Mouse (Mus musculus): ENCODE results near the gene Gm7137. TPM values are rescaled to one million over a fixed set of nuclear protein-coding genes. Genes with fewer than 3 reads are reported as not detected.
"Not testable (repeated sequence)": the region's sequence is repeated elsewhere in the genome, so short reads cannot be mapped to it uniquely, and the experiment has no call there.

Gm7137 gene
- polyA plus RNA-seq, 1 experiment: not detected

DNA sequence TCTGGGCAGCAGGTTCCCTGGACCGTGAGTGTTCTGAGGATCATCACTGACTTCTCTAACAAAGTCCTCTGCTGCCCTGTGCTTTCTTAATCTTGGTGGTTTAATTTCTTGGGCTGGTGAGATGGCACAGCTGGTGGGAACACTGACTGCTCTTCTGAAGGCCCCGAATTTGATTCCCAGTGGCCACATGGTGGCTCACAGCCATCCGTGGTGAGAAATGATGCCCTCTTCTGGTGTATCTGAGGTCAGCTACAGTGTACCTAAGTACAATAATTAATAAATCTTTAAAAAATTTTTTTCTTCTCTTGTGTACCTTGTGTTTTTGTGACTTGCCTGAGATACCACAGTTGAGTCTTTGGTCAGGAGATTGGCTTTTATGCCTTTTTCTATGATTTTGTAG lies 35.7 kb downstream of the Gm7137 start:
- not testable (repeated sequence) for DNase-seq (ENCODE audit: low read depth)

DNA sequence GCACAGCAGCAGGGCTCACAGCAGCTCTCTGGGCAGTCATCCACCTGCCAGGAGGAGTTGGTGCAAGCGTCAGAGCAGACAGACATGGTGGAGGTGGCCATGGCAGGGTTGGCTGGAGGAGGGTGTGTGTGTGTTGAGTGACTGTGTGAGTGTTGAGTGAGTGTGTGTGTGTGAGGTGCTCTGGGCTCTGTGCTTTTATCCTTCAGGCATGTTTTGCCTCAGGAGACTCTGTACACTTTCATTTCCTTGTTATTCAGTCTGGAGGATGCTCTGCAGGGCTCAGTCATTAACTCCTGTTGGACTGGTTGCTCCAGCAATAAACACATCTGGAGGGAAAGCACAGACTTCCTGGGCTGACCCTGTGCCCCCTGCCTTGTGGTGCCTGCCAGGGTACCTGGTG lies 36.7 kb downstream of the Gm7137 start, which contains the start of gene Gm9736:
Gene Gm9736, minus strand, starts transcription at position 101 of the 400 bp plus-strand sequence.
- DNase-seq (ENCODE audit: low read depth): not testable (repeated sequence)

DNA sequence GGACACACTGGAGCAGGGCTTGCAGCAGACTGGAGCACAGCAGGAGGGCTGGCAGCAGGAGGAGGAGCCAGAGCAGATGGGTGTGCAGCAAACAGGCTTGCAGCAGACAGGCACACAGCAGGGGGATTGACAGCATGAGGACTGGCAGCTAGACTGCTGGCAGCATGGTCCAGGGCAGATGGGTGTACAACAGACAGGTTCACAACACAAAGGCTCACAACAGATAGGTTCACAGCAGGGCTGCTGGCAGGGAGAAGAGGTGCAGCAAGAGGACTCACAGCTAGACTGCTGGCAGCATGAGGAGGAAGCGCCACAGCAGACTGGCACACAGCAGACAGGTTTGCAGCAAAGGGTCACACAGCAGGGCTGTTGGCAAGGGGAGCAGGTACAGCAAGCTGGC lies 37.3 kb downstream of the Gm7137 start:
- not testable (repeated sequence) for DNase-seq (ENCODE audit: low read depth)

DNA sequence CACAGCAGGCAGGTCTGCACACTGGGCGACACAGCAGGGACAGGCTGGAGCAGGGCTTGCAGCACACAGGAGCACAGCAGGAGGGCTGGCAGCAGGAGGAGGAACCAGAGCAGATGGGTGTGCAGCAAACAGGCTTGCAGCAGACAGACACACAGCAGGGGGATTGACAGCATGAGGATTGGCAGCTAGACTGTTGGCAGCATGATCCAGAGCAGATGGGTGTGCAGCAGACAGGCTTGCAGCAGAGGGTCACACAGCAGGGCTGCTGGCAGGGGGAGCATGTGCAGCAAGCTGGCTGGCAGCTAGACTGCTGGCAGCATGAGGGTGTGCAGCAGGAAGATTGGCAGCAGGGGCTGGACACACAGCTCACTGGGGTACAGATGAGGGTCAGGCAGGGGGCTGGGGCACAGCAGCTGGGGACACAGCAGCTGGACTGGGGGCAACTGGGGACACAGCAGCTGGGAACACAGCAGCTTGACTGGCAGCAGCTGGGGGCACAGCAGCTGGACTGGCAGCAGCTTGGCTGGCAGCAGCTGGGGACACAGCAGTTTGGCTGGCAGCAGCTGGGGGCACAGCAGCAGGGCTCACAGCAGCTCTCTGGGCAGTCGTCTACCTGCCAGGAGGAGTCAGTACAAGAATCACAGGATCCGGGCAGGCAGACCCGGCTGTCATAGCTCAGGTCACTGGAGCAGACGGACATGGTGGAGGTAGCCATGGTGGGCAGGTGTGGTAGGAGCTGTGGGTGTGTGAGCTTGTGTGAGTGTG lies 45.9 kb downstream of the Gm7137 start, which contains the start of gene Gm18596:
Gene Gm18596, minus strand, starts transcription at position 715 of the 765 bp plus-strand sequence.
- not testable (repeated sequence) for DNase-seq (ENCODE audit: low read depth)

DNA sequence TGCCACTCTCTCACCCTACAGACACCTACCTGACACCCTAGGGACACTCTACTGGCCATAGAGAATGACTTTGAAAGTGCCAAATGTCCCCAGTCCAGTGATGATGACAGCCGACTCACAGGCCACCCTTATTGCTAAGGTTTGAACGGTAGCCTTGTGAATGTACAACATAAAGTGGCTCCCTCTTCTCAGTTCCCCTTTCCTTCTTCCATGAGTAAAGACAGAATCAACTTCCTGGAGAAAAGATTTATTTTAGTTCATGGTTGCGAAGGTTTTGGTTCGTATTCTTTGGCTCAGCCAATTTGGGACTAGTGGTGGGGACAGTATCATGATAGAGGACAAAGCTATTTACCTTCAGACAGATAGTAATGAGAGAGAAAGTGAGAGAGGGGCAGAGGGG lies 49.1 kb downstream of the Gm7137 start:
- DNase-seq (ENCODE audit: low read depth): no peak

Other genes starting within 250 kb of the Gm7137 start
- 203 and 244 TPM in 2 replicates for gene Pttg1ip, start 206.5 kb downstream of the Gm7137 start, polyA plus RNA-seq (2012; rRNA removed)
- gene Sumo3, start 182.1 kb downstream of the Gm7137 start, polyA plus RNA-seq (2012; rRNA removed): 270 and 286 TPM in 2 replicates
- gene Gm49325, start 182.0 kb downstream of the Gm7137 start, polyA plus RNA-seq (2012; rRNA removed): 0.75 TPM in 1 of 2 replicates, not detected in the other
- 46.0 and 47.8 TPM in 2 replicates for gene Ube2g2, start 165.9 kb downstream of the Gm7137 start, polyA plus RNA-seq (2012; rRNA removed)
- gene Tspear, start 101.6 kb downstream of the Gm7137 start, polyA plus RNA-seq (2012; rRNA removed): 0.54 and 1.1 TPM in 2 replicates
- not detected in 2 replicates for gene Gm19402, start 97.4 kb downstream of the Gm7137 start, polyA plus RNA-seq (2012; rRNA removed)
- gene Gm9508, start 91.0 kb downstream of the Gm7137 start, polyA plus RNA-seq (2012; rRNA removed): not detected in 2 replicates
- not detected in 2 replicates for gene Gm10272, start 81.6 kb downstream of the Gm7137 start, polyA plus RNA-seq (2012; rRNA removed)
- gene Gm10024, start 76.7 kb downstream of the Gm7137 start, polyA plus RNA-seq (2012; rRNA removed): not detected in 2 replicates
- not detected in 2 replicates for gene Gm10142, start 72.4 kb downstream of the Gm7137 start, polyA plus RNA-seq (2012; rRNA removed)
- gene Krtap12-1, start 67.6 kb downstream of the Gm7137 start, polyA plus RNA-seq (2012; rRNA removed): not detected in 2 replicates
- not detected in 2 replicates for gene Gm10100, start 61.7 kb downstream of the Gm7137 start, polyA plus RNA-seq (2012; rRNA removed)
- not detected in 2 replicates for gene Gm18596, start 45.6 kb downstream of the Gm7137 start, polyA plus RNA-seq (2012; rRNA removed)
- gene Gm9736, start 36.8 kb downstream of the Gm7137 start, polyA plus RNA-seq (2012; rRNA removed): not detected in 2 replicates
- not detected in 2 replicates for gene Gm3233, start 28.5 kb downstream of the Gm7137 start, polyA plus RNA-seq (2012; rRNA removed)
- not detected in 2 replicates for gene Gm3238, start 16.9 kb downstream of the Gm7137 start, polyA plus RNA-seq (2012; rRNA removed)
- not detected in 2 replicates for gene Gm7138, start 11.3 kb downstream of the Gm7137 start, polyA plus RNA-seq (2012; rRNA removed)
- gene Gm3250, start 5.7 kb downstream of the Gm7137 start, polyA plus RNA-seq (2012; rRNA removed): not detected in 2 replicates
- not detected in 2 replicates for gene Gm9639, start 6.9 kb upstream of the Gm7137 start, polyA plus RNA-seq (2012; rRNA removed)
- not detected in 2 replicates for gene Gm19668, start 10.9 kb upstream of the Gm7137 start, polyA plus RNA-seq (2012; rRNA removed)
- gene Gm9507, start 23.6 kb upstream of the Gm7137 start, polyA plus RNA-seq (2012; rRNA removed): not detected in 2 replicates
- not detected in 2 replicates for gene Gm2696, start 26.5 kb upstream of the Gm7137 start, polyA plus RNA-seq (2012; rRNA removed)
- gene Krtap10-4, start 38.9 kb upstream of the Gm7137 start, polyA plus RNA-seq (2012; rRNA removed): not detected in 2 replicates
- 0.11 TPM in 1 of 2 replicates, not detected in the other for gene Krtap10-10, start 47.7 kb upstream of the Gm7137 start, polyA plus RNA-seq (2012; rRNA removed)
- not detected in 2 replicates for gene Gm36176, start 58.6 kb upstream of the Gm7137 start, polyA plus RNA-seq (2012; rRNA removed)
- gene Gm10318, start 64.7 kb upstream of the Gm7137 start, polyA plus RNA-seq (2012; rRNA removed): not detected in 2 replicates
- not detected in 2 replicates for gene Gm3285, start 73.8 kb upstream of the Gm7137 start, polyA plus RNA-seq (2012; rRNA removed)
- gene Lrrc3, start 114.3 kb upstream of the Gm7137 start, polyA plus RNA-seq (2012; rRNA removed): 6.6 and 7.8 TPM in 2 replicates
- gene Trpm2, start 182.4 kb upstream of the Gm7137 start, polyA plus RNA-seq (2012; rRNA removed): 1.1 and 2.1 TPM in 2 replicates
- gene 1810043G02Rik, start 190.3 kb upstream of the Gm7137 start, polyA plus RNA-seq (2012; rRNA removed): 54.7 and 66.3 TPM in 2 replicates
- 115 and 175 TPM in 2 replicates for gene Pfkl, start 221.9 kb upstream of the Gm7137 start, polyA plus RNA-seq (2012; rRNA removed)

All from gonadal fat pad, adult 2 months (tissue).